Mouse (Mus musculus): ENCODE measurements at regions not wholly inside any gene's neighbourhood (a gene's known extent, or its start where the extent isn't known, plus 50 kb on each side); places are given as distances from the start of the nearest gene placed in this dataset.

DNA sequence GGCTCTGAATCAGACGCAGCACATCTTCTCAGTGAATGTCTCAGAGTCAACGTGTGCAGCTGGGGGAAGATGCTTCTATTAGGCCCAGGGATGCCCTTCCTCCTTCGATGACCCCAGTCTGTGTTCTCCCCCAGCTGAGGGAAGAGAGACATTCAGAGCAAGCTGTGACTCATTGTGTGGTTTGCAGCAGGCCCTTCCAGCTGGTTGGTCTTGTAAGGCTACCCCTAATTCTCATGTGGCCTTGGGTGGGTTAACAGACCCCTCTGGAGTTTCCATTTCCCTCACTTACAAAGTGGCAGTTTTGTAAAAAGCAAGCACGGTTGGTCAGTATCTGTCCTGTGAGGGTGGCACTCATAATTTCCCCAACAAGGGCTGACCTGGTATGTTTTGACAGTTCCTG, 127.8 kb upstream of the Zfp217 start:
- Histone ChIP-seq H3K36me3 (ENCODE audit: insufficient read depth, low read length) (no peaks in the 10 kb centered on the region), H3K9me3 (replicated peaks; ENCODE audit: low read length) (no peaks in the 10 kb centered on the region), H3K27me3 (ENCODE audit: insufficient read depth, low read length) (no peaks in the 10 kb centered on the region), H3K4me2 (ENCODE audit: low read length) (no peak overlapping the region), H3K9ac (ENCODE audit: low read depth, low read length) (no peak overlapping the region), H3K27ac (no peak overlapping the region; the same call in 1 of the 2 replicates), H3K4me3 (replicated peaks; ENCODE audit: low read depth, low read length) (no peak overlapping the region), H3K4me1 (replicated peaks; ENCODE audit: insufficient read depth, low read length) (no peaks in the 10 kb centered on the region)
- no peak for ATAC-seq (replicated peaks; ENCODE audit: low FRiP score, low read depth)
- no peak for DNase-seq (ENCODE audit: low spot score)
- TF ChIP-seq CTCF (IDR thresholded peaks at IDR 0.05; ENCODE audit: low read depth) = no peak
- 58% methylated on average over 4 of the region's 4 CpGs for WGBS

DNA sequence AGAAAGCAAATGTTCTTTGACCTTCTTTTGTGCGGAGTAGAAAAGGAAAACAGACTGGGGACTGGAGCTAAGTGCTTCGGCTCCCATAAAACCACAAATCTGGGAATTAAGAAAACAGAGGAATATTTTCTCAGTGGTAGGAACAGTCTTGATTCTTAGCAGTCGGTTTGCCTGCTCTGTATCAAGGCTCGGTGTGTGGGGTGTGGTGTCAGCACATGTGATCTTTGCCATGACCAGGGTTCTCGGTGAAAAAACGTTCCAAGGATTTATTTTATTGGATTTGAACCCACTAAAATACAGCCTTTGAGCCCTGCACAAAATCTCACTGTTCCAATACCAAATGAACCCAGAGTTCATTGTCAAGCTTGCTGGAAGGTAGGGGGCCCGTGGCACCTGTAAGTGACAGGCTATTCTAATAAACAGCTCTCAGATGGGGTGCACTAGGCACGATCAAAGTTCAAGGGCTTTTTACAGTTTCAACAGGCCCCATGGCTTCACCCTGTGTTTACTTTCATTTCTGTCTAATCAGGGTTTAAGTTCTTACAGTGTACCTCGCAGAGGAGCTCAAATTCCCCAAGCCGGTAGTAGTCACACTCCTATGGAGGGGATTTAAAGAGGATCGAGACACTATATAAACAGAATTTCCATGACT, 122.1 kb upstream of the Zfp217 start:
- no peak for TF ChIP-seq CTCF (IDR thresholded peaks at IDR 0.05; ENCODE audit: low read depth)
- peak; percentile 23 for DNase-seq (ENCODE audit: low spot score)
- H3K4me2 ChIP-seq (ENCODE audit: low read length) = no peak overlapping the region
- H3K9me3 ChIP-seq (replicated peaks; ENCODE audit: low read length) = no peaks in the 10 kb centered on the region
- no peak overlapping the region for H3K9ac ChIP-seq (ENCODE audit: low read depth, low read length)
- H3K27me3 ChIP-seq (ENCODE audit: insufficient read depth, low read length) = no peaks in the 10 kb centered on the region
- WGBS = 37% methylated on average over 11 of the region's 11 CpGs
- no peak overlapping the region for H3K27ac ChIP-seq
- H3K4me1 ChIP-seq (replicated peaks; ENCODE audit: insufficient read depth, low read length) = peaks cover 18% of the 10 kb centered on the region
- ATAC-seq (replicated peaks; ENCODE audit: low FRiP score, low read depth) = no peak
- H3K4me3 ChIP-seq (replicated peaks; ENCODE audit: low read depth, low read length) = no peak overlapping the region
- H3K36me3 ChIP-seq (ENCODE audit: insufficient read depth, low read length) = no peaks in the 10 kb centered on the region

DNA sequence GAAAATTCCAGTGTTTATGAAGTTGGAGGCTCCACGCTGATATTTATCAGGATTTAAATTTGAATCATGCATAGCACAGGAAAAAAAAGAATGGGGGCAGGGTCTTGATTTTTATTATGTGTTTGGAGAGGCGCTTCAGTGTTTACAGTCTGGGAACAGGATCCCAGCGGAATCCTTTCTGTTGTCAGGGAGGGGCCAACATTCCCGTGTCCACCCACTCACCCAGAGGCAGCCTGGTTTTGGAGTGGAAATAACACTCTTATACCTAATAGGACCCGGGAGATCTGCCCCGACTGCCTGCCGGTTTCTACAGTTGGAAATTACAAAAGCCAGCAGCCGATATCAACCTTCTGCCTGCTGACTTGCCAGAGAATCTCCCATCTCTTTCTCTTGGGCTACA, 120.2 kb upstream of the Zfp217 start:
- DNase-seq (ENCODE audit: low spot score) (peak; percentile 84), ATAC-seq (replicated peaks; ENCODE audit: low FRiP score, low read depth) (no peak)
- H3K27ac ChIP-seq = peak overlapping the region; percentile 82
- no peaks in the 10 kb centered on the region for H3K27me3 ChIP-seq (ENCODE audit: insufficient read depth, low read length)
- peak overlapping the region; percentile 61 for H3K4me2 ChIP-seq (ENCODE audit: low read length)
- H3K9ac ChIP-seq (ENCODE audit: low read depth, low read length) = no peak overlapping the region
- H3K4me1 ChIP-seq (replicated peaks; ENCODE audit: insufficient read depth, low read length) = peaks cover 18% of the 10 kb centered on the region
- H3K36me3 ChIP-seq (ENCODE audit: insufficient read depth, low read length) = no peaks in the 10 kb centered on the region
- WGBS = 5% methylated on average over 8 of the region's 8 CpGs
- no peaks in the 10 kb centered on the region for H3K9me3 ChIP-seq (replicated peaks; ENCODE audit: low read length)
- no peak overlapping the region for H3K4me3 ChIP-seq (replicated peaks; ENCODE audit: low read depth, low read length)
- no peak for TF ChIP-seq CTCF (IDR thresholded peaks at IDR 0.05; ENCODE audit: low read depth)

DNA sequence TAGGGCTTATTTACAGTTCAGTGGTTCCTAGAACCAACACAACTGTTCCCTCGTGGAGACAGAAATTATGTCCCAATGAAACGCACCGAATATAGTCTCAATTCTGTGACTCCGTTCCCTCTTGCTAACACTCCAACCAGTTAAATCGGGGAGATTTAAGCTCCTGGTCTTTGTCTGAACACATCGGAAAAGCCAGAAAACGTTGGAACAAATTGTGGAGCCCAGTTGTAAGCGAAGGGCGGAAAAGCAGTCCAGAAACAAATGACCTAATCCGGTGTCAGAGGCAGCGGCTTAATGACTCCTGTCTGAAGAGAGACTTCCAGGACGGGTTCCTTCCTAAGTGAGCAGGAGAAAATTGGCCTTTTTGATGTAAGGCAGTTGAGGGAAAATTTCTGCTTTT, 119.2 kb upstream of the Zfp217 start:
- no peaks in the 10 kb centered on the region for H3K36me3 ChIP-seq (ENCODE audit: insufficient read depth, low read length)
- ATAC-seq (replicated peaks; ENCODE audit: low FRiP score, low read depth) (0 out of 2 replicates have a peak, but pooled peaks have one; percentile 47), DNase-seq (ENCODE audit: low spot score) (peak; percentile 91)
- H3K4me3 ChIP-seq (replicated peaks; ENCODE audit: low read depth, low read length) = peak overlapping the region; percentile 22
- peaks cover 18% of the 10 kb centered on the region for H3K4me1 ChIP-seq (replicated peaks; ENCODE audit: insufficient read depth, low read length)
- no peaks in the 10 kb centered on the region for H3K9me3 ChIP-seq (replicated peaks; ENCODE audit: low read length)
- 2% methylated on average over 12 of the region's 12 CpGs for whole genome bisulfite sequencing
- peak overlapping the region; percentile 61 for H3K4me2 ChIP-seq (ENCODE audit: low read length)
- H3K27me3 ChIP-seq (ENCODE audit: insufficient read depth, low read length) = no peaks in the 10 kb centered on the region
- no peak for TF ChIP-seq CTCF (IDR thresholded peaks at IDR 0.05; ENCODE audit: low read depth)
- H3K27ac ChIP-seq = peak overlapping the region; percentile 82
- H3K9ac ChIP-seq (ENCODE audit: low read depth, low read length) = peak overlapping the region; percentile 46; the same call in 1 of the 2 replicates

DNA sequence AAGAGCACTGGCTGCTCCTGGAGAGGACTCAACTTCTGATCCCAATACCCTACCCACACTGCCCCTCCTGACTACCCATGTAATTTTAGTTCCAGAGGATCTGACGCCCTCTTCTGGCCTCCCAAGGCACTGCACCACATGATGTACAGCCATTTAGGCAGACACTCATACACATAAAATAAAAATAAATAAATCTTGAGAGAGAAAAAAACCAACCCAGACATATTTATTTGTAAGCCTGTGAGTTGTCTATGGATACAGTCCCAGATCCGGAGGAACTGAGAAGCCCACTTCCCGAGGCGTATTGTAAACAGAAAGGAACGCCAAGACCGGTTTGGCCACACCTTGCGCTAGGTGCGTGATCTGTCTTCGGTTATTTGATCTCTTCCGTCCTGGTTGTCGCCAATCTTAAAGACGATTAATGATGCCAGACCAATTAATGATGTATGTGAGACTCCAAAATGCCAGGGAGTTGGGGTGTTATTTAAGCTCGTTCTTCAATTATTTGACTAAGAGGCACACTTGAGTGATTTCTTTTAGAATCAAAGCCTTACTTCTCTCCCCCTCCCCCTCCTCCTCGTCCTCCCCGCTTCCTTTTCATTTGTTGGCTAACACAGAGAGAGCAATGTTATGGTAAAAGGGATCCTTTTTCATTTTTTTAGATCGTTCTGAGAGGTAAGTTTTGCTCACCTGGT, 118.7 kb upstream of the Zfp217 start:
- DNase-seq (ENCODE audit: low spot score) (peak; percentile 69), ATAC-seq (replicated peaks; ENCODE audit: low FRiP score, low read depth) (no peak)
- no peaks in the 10 kb centered on the region for H3K36me3 ChIP-seq (ENCODE audit: insufficient read depth, low read length)
- H3K27ac ChIP-seq = peak overlapping the region; percentile 82
- H3K4me3 ChIP-seq (replicated peaks; ENCODE audit: low read depth, low read length) = peak overlapping the region; percentile 22
- peak overlapping the region; percentile 46; the same call in 1 of the 2 replicates for H3K9ac ChIP-seq (ENCODE audit: low read depth, low read length)
- peaks cover 18% of the 10 kb centered on the region for H3K4me1 ChIP-seq (replicated peaks; ENCODE audit: insufficient read depth, low read length)
- H3K4me2 ChIP-seq (ENCODE audit: low read length) = peak overlapping the region; percentile 61
- H3K9me3 ChIP-seq (replicated peaks; ENCODE audit: low read length) = no peaks in the 10 kb centered on the region
- 6% methylated on average over 16 of the region's 16 CpGs for WGBS
- peak; percentile 72 for TF ChIP-seq CTCF (IDR thresholded peaks at IDR 0.05; ENCODE audit: low read depth)
- H3K27me3 ChIP-seq (ENCODE audit: insufficient read depth, low read length) = no peaks in the 10 kb centered on the region

DNA sequence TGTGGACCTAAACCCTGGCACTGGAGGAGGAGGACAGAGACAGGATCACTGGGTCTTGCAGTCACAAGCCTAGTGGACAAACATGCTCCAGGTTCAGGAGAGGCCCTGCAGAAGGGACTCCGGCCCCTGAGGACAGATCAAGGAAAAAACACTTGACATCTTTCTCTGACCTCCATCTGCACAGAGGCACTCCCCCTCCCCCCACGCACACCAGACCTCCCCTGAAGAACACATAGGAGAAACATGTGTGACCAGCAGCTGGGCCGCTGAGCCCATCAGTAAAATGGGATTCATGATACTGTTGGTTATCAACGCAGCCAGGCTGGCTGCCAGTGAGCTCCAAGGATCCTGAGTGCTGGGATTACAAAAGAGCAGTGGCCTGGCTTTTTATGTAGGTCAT, 115.7 kb upstream of the Zfp217 start:
- Histone ChIP-seq H3K4me2 (ENCODE audit: low read length) (no peak overlapping the region), H3K36me3 (ENCODE audit: insufficient read depth, low read length) (no peaks in the 10 kb centered on the region), H3K27me3 (ENCODE audit: insufficient read depth, low read length) (no peaks in the 10 kb centered on the region), H3K4me1 (replicated peaks; ENCODE audit: insufficient read depth, low read length) (peaks cover 11% of the 10 kb centered on the region), H3K9me3 (replicated peaks; ENCODE audit: low read length) (no peaks in the 10 kb centered on the region), H3K4me3 (replicated peaks; ENCODE audit: low read depth, low read length) (no peak overlapping the region), H3K9ac (ENCODE audit: low read depth, low read length) (no peak overlapping the region), H3K27ac (no peak overlapping the region)
- no peak for TF ChIP-seq CTCF (IDR thresholded peaks at IDR 0.05; ENCODE audit: low read depth)
- no peak for ATAC-seq (replicated peaks; ENCODE audit: low FRiP score, low read depth)
- 48% methylated on average over 4 of the region's 4 CpGs for WGBS
- DNase-seq (ENCODE audit: low spot score) = no peak

All from kidney, postnatal 0 days (tissue).